Mouse (Mus musculus): ENCODE measurements around the gene Olfr533.
"Not testable (repeated sequence)": the region's sequence is repeated elsewhere in the genome, so short reads cannot be mapped to it uniquely, and the experiment has no call there.

The Olfr533 gene

DNA sequence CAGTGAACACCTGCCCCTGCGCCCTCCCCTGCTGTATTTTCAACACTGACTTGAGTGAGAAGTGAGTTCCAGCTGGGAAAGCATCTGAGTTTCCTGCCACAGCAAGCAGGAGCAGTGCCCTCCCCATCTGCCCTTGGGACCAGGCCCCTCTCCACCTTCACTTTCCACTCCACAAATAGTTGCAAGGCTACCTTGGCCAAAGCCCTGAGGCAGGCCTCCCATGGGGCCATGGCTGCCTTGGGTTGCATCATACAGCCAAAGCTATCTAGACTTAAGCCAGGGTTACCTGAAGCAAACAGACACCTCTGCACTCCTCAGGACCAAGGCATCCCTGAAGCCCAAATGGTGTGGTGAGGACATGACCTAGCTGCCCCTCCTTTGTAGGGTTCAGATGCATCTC, at the start of gene Olfr533:
TSS of gene Olfr533 (plus strand) at position 301 of the 400 bp plus-strand sequence.
- not testable (repeated sequence) for DNase-seq (ENCODE audit: low spot score)

DNA sequence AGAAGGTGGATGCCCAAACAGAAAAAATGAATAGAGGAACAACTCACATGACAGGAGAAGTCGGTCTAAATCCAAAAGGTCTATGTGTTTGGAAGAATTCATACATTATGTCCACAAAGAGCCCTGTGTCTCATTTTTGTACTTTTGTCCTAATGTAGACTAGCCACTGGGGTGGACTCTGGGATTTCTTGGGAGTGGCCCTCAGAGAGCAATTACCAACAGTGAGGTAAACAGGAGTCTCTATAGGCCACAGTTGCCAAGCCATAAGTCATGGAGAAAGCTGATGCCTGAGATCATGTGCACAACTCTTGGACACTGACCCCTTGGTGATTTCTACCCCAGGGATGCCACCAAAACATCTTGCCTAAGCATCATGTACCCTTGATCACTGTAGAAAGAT, 41.6 kb upstream of the Olfr533 start, which contains the start of gene Olfr532:
TSS of gene Olfr532 (minus strand) at position 101 of the 400 bp plus-strand sequence.
- DNase-seq (ENCODE audit: low spot score), result no peak

DNA sequence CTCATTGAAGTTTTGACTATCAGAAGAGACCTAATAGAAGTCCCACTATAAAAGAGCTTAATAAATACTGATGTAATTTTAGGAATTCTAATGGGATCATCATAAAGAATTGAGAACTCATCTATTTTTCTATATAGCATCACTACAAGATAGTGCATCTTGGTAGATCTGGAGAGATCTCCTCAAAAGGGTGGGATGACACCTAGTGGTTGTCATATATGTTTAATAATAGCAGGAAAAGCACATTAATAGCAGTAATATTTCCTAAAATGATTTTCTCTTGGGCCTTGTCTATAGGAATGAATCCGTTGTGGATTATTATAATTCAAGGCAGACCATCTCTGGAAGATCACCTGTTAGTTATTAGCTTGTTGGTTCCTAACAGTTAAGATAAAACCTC, 20.0 kb upstream of the Olfr533 start:
- no peak for DNase-seq (ENCODE audit: low spot score)

DNA sequence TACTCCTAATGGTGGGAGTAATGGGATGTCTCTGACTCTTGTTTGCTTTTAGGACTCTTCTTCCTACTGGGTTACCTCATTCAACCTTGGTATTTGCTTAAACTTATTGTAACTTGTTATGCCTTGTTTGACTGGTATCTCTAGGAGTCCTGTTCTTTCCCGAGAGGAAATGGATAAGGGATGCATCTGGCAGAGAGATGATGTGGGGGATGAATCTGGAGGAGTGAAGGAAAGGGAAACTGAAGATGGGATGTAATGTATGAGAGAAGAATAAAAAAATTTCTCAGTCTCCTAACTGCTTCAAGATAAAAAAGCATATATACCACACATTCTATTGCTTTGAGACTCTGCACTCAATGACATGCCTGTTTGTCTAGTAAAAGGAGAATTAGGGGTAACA, 14.7 kb downstream of the Olfr533 start:
- DNase-seq (ENCODE audit: low spot score), result no peak

DNA sequence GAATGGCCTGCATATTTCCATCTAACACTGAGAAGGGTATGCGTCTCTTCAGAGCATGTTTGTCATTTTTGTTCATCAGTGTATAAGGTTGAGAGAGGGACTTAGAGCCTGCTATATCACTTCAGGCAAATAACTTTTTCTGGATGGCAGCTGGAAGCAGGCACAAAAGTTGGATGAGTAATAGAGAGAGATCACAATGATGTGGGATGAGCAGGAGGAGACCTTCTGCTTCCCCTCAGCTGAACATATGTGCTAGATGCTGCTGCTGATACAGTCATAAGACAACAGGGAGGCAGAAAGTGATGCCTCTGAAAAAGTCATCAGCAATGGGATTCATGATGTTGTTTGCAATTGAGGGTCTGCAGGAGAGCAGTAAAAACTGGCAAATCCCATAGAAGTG, 15.6 kb downstream of the Olfr533 start:
- no peak for DNase-seq (ENCODE audit: low spot score)

DNA sequence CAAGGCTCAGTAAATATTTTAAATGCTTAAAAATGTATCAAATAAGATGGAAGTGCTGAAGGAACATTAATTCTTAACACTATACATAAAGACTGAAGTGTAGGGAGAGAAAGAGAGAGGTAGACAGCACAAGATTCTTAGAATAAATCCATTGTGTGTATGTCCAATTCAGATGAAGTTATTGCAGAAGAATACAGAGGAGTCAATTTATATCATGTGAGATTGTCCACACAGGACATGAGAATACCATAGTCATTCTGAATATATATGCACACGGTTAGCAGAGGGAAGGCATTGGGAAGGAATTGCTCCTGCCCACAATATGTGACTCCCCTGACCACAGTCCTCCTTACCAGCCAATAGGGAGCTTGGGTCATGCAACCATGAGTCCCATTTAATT, 20.7 kb downstream of the Olfr533 start, which contains the start of gene Olfr535:
TSS of gene Olfr535 (plus strand) at position 301 of the 400 bp plus-strand sequence.
- no peak for DNase-seq (ENCODE audit: low spot score)

DNA sequence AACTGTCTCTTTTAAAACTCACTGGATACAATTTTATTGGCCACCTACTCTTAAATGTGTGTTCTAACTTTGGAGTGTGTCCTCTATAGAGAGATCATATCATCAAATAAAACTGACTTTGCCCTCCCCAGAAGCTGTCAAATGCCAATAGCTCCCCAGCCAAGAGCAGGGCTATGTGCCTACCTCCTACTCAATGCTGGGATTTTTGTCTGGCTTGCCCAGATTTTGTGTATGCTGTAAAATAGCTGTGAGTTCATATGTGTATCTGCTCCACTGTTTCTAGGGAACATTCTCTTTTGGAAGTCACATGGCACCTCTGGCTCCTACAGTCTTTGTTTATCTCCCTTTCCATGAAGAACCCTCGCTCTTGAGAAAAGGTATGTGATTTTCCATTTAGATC, 25.8 kb downstream of the Olfr533 start:
- no peak for DNase-seq (ENCODE audit: low spot score)

DNA sequence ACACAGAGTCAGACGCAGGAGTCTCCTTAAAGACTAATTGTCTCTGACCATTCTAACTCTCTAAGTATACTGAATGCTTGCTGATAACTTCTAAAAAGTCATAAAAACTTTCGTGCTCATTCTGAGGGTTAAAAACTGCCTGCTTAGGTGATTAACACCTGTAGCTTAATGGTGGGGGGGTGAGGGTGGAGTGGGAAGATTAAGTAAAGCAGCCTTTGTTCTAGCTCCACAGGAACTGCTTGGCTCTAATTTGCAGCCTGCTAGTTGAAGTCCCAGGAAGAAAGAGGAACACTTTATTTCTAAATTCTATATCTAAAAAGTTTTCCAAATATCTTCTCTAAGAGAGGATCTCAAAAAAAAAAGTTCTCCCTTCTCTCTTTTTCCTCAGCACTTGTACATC, 31.1 kb downstream of the Olfr533 start:
- no peak for DNase-seq (ENCODE audit: low spot score)

DNA sequence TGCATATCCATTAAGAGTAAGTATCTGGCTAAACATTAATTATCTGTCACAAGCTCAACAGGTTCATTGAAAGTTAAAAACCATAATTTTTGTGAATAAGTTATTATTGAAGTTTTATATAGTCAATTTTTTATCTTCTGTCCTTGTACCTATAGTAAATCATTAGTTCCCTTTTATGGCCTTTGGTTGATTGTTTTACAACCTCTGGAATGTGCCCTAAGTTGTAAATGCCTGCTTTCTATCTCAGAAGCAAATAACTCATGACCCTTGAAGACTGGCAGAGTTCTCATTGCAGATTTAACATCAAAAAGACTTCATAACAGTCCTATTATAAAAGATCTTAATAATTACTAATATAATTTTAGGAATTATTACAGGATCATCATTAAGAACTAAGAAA, 31.5 kb downstream of the Olfr533 start:
- DNase-seq (ENCODE audit: low spot score), result no peak

DNA sequence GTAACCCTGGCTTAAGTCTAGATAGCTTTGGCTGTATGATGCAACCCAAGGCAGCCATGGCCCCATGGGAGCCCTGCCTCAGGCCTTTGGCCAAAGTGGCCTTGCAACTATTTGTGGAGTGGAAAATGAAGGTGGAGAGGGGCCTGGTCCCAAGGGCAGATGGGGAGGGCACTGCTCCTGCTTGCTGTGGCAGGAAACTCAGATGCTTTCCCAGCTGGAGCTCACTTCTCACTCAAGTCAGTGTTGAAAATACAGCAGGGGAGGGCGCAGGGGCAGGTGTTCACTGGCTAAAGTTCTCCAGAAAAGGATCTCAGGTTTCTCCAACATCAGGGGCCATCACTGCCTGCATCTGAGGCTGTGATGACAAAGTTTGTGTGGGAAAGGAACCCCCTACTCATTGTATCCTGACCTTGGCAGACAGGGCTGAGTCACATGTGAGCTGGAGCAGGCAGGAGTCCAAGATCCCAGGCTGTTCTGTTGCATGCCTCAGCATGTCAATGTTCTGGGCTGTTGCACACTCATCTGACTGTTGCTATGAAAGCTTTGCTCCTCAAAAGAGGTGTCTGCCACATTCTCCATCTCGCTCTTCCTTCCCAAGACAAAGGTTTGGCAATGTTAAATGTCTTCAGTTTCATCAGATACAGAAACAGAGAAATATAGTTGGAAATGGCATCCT, 44.3 kb downstream of the Olfr533 start, which contains the start of gene Olfr536:
TSS of gene Olfr536 (minus strand) at position 51 of the 676 bp plus-strand sequence.
- DNase-seq (ENCODE audit: low spot score), result not testable (repeated sequence)
